Comparison of ENCODE assay signal across 8 mouse cellular contexts in the genomic region with DNA sequence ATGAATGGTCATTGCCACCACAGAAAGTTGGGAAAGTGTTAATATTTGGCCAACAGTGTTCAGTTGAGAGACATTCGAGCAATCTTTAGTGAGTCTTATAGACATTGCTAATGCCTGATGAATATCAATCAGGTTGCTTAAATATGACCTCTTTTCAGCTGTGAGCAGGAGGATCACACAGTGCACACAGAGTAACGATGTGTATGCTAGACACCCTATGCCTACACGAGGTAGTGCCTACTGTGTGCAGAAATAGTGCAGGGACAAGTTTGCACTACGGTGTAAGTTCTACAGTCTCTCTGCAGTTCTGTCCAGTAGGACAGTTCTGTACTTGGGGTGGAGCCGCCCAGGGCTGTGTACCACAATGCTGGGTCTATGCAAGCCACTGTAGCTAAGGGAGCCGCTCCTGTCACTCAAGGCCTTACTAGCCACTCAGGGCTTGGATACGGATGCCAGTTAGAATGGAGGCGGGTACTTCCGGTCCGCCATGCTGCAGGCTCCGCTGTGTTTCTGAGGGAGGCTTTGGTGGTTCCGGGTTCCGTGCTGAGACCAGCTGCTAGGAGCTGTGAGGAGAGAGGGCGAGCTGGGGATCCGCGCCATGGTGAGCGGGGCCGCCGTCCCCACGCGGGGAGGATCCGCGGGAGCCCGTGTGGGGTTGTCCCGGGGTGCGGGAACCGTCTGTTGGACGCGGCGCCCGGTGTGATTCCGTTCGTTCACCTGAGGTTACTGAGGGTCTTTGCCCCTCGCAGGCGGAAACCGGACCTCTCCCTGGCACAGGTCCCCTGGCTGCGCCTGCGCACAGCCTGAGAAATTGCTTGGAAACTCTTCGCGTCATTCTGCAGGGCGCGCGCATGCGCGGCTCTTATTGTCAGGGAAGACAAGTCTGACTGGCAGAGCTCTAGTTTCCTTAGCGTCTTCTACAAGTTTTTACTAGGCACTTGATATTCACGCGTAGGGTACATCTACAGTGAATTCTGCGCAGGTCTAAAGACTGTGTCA. TPM values are rescaled to one million over a fixed set of nuclear protein-coding genes. Genes with fewer than 3 reads are reported as not detected.
A peak's percentile ranks its signal among the peaks of the same experiment; 100 is the strongest.
DNase-seq lines count a peak whose midpoint lies in the region; ATAC-seq and TF ChIP-seq lines count a peak whose summit lies in the region.
"Not testable (repeated sequence)": the region's sequence is repeated elsewhere in the genome, so short reads cannot be mapped to it uniquely, and the experiment has no call there.

Gm32687 (plus strand) TSS at position 526 of the 999 bp plus-strand sequence.

- not testable (repeated sequence) for H3K4me1 ChIP-seq in hindbrain, postnatal 0 days (ENCODE audit: insufficient read depth, low read length); lung, adult 2 months (ENCODE audit: control insufficient read depth, insufficient read depth, low read length); neural tube, embryonic 11.5 days (ENCODE audit: control insufficient read depth, insufficient read depth, low read length)

- peak; percentile 100 for ATAC-seq in cerebellum, adult (ENCODE audit: insufficient number of reproducible peaks, low FRiP score, low TSS enrichment)
- peak; percentile 99 for ATAC-seq in erythroblast, adult 5-6 weeks (replicated peaks; ENCODE audit: low FRiP score, poor library complexity, severe bottlenecking)
- peak; percentile 100 for ATAC-seq in hindbrain, postnatal 0 days
- peak; percentile 100 for ATAC-seq in neural tube, embryonic 11.5 days (ENCODE audit: insufficient read depth, low FRiP score, low TSS enrichment)

- not testable (repeated sequence) for H3K9me3 ChIP-seq in hindbrain, postnatal 0 days (ENCODE audit: low read length); neural tube, embryonic 11.5 days (ENCODE audit: control insufficient read depth, low read length)

- not testable (repeated sequence) for H3K27me3 ChIP-seq in hindbrain, postnatal 0 days (ENCODE audit: insufficient read depth, low read length); neural tube, embryonic 11.5 days (ENCODE audit: control insufficient read depth, insufficient read depth, low read length)

- not testable (repeated sequence) for H3K4me2 ChIP-seq in hindbrain, postnatal 0 days (ENCODE audit: low read depth, low read length); neural tube, embryonic 11.5 days (ENCODE audit: low read depth)

- not testable (repeated sequence) for TF ChIP-seq CTCF in hindbrain, postnatal 0 days (IDR thresholded peaks at IDR 0.05; ENCODE audit: low read depth); lung, adult 2 months (IDR thresholded peaks at IDR 0.05; ENCODE audit: insufficient read depth, low read length)

- not testable (repeated sequence) for H3K9ac ChIP-seq in hindbrain, postnatal 0 days (replicated peaks; ENCODE audit: low read length); neural tube, embryonic 11.5 days (ENCODE audit: low read length)

- not testable (repeated sequence) for TF ChIP-seq POLR2A in lung, adult 2 months (IDR thresholded peaks at IDR 0.05; ENCODE audit: borderline replicate concordance, extremely low read depth, low read depth, low read length)

- WGBS in hindbrain, postnatal 0 days = 30% methylated on average over 3 of the region's 49 CpGs
- WGBS in lung, adult 2 months = 17% methylated on average over 5 of the region's 49 CpGs
- 41% methylated on average over 3 of the region's 49 CpGs for WGBS in neural tube, embryonic 11.5 days

- H3K4me3 ChIP-seq in hindbrain, postnatal 0 days (ENCODE audit: low read length); lung, adult 2 months (replicated peaks; ENCODE audit: extremely low read depth, low read depth, low read length); neural tube, embryonic 11.5 days (ENCODE audit: low read depth, low read length): not testable (repeated sequence)

- not testable (repeated sequence) for H3K27ac ChIP-seq in hindbrain, postnatal 0 days; neural tube, embryonic 11.5 days (ENCODE audit: low read depth, low read length)

- H3K36me3 ChIP-seq in hindbrain, postnatal 0 days (ENCODE audit: insufficient read depth, low read length); neural tube, embryonic 11.5 days (ENCODE audit: control insufficient read depth, insufficient read depth, low read length): not testable (repeated sequence)

- DNase-seq in heart, adult 18-20 months = peak; percentile 1 to 5
- not testable (repeated sequence) for DNase-seq in hindbrain, postnatal 0 days (ENCODE audit: low spot score); neural tube, embryonic 11.5 days (ENCODE audit: low spot score)
- peak; percentile 1 for DNase-seq in layer of hippocampus, adult 9-11 months
- peak; percentile 2 for DNase-seq in lung, adult 2 months
- peak; percentile 2 for DNase-seq in testis, postnatal 14 days (ENCODE audit: low spot score)

RNA-seq across cellular contexts. Expression of gene Gm32687, which starts in this region (rescaled TPM):
- total RNA-seq in erythroblast, adult 5-6 weeks (2015; ENCODE audit: low replicate concordance) = 1.5 TPM in 1 of 2 replicates, not detected in the other
- total RNA-seq in erythroblast, adult 5-6 weeks (2017; ENCODE audit: low replicate concordance) = 1.7 TPM in 1 of 2 replicates, not detected in the other
- 1 to 10 TPM in 1 of 2 experiments, under 1 TPM in 1; 0.67 to 2.1 TPM for total RNA-seq in heart, adult 18-20 months (2021)
- total RNA-seq in hindbrain, postnatal 0 days (2014; rRNA removed) = 2.6 and 4.7 TPM in 2 replicates
- 5.6 and 6.4 TPM in 2 replicates for polyA plus RNA-seq in hindbrain, postnatal 0 days (2015; fragmentation: Nextera tagmentation; extraction: Ambion mirVana)
- 0.41 and 0.76 TPM in 2 replicates for polyA plus RNA-seq in lung, adult 2 months (2012; rRNA removed)
- 12.7 and 16.4 TPM in 2 replicates for polyA plus RNA-seq in neural tube, embryonic 11.5 days (2014; fragmentation: Nextera tagmentation; extraction: Ambion mirVana)

Comparison
In these comparisons a context has a peak if more than half of its experiments do, and no peak if none do; other contexts are left out.
1. Peak in DNase-seq in lung, adult 2 months; RNA of the gene not detected or under 1 TPM.